Mouse (Mus musculus): ENCODE results near the gene Pakap.

DNA sequence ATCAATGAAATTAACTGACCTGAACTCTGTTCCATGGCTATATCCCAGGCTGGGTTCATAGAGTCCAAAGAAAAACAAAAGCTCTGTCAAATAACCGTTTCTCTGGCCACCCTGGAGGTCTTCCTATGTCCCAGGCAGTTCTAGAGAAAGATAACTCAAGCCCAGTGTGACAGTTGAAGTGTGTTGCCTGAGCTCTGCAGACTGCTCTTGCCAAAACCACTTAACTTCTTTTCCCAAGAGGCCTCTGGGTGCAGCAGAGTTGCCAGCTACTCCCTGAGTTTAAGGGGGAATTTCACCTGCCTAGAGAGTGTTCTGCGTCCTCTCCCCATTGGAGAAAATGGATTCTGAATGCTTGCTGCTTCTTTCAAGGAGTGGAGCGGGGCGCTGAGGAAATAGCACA is 24.8 kb downstream of the Pakap start:
- no peak for TF ChIP-seq GATA1 (IDR thresholded peaks at IDR 0.05; ENCODE audit: low read length)
- no peak for TF ChIP-seq TAL1 (IDR thresholded peaks at IDR 0.05; ENCODE audit: low read length)

All from erythroblast, embryonic 14.5 days (primary cell).